ENCODE assay signal across 24 mouse cellular contexts in the genomic region with DNA sequence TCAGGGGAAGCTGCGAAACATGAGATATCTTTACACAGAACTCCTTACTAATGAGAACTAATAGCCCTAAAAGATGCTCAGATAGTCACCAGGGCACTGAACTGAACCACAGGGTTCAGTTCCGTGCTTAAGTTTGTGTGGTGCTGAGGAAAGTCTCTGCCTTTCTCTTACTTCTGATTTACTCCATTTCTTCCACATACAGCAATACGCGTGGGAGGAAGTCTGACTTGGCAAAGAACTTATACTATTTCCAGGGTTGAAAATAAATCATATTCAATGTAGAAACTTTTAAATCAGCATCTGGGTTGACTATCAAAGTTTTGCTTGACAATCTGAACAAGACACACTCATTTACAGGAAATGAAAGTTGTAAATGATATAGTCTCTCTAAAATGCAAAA.
"Had no signal": no experiment of that assay in that cellular context is flagged by ENCODE, and none has a peak within 500 bp of the region (broad histone marks: within the 10 kb centered on the region; RNA-seq: fewer than 3 reads in every experiment).

No protein-coding gene starts in this region.

- H3K4me2 ChIP-seq: heart, embryonic 12.5 days; hindbrain, embryonic 12.5 days; hindbrain, embryonic 14.5 days; intestine, embryonic 15.5 days; limb, embryonic 13.5 days; limb, embryonic 15.5 days; liver, embryonic 12.5 days had no signal

- H3K4me1 ChIP-seq: heart, embryonic 10.5 days; heart, embryonic 12.5 days; hindbrain, embryonic 10.5 days; hindbrain, embryonic 12.5 days; intestine, embryonic 15.5 days; limb, embryonic 13.5 days; limb, embryonic 15.5 days; liver, embryonic 12.5 days had no signal

- H3K27ac ChIP-seq: gastrocnemius, adult 2 months; heart, adult 2 months; heart, embryonic 10.5 days; hindbrain, embryonic 10.5 days; hindbrain, embryonic 12.5 days; hindbrain, embryonic 14.5 days; intestine, embryonic 15.5 days; limb, embryonic 13.5 days; limb, embryonic 15.5 days; liver, embryonic 12.5 days had no signal

- H3K9me3 ChIP-seq: heart, embryonic 10.5 days; heart, embryonic 12.5 days; hindbrain, embryonic 10.5 days; hindbrain, embryonic 12.5 days; intestine, embryonic 15.5 days; limb, embryonic 13.5 days; limb, embryonic 15.5 days; liver, embryonic 12.5 days had no signal

- H3K27me3 ChIP-seq: heart, embryonic 12.5 days; hindbrain, embryonic 12.5 days; intestine, embryonic 15.5 days; limb, embryonic 13.5 days; limb, embryonic 15.5 days; liver, embryonic 12.5 days had no signal

- ATAC-seq: hindbrain, embryonic 16.5 days; inflammation-experienced regulatory T-cells, adult 6 months; intestine, embryonic 15.5 days; liver, embryonic 12.5 days had no signal

- DNase-seq: gastrocnemius, adult 2 months; gastrocnemius, postnatal 10 days; gastrocnemius, postnatal 25 days; heart, adult 2 months; heart, postnatal 10 days; heart, postnatal 4 days; kidney, adult 11 months; kidney, adult 8-10 months; kidney, postnatal 14 days; kidney, postnatal 36 days; layer of hippocampus, adult 9-11 months; layer of hippocampus, postnatal 36 days; left cerebral cortex, postnatal 4 days had no signal

- H3K36me3 ChIP-seq: heart, embryonic 10.5 days; heart, embryonic 12.5 days; hindbrain, embryonic 10.5 days; hindbrain, embryonic 12.5 days; intestine, embryonic 15.5 days; limb, embryonic 13.5 days; limb, embryonic 15.5 days; liver, embryonic 12.5 days had no signal

- H3K9ac ChIP-seq: heart, embryonic 12.5 days; hindbrain, embryonic 12.5 days; hindbrain, embryonic 14.5 days; intestine, embryonic 15.5 days; limb, embryonic 13.5 days; limb, embryonic 15.5 days; liver, embryonic 12.5 days had no signal

- H3K4me3 ChIP-seq: gastrocnemius, adult 2 months; heart, adult 2 months; heart, embryonic 10.5 days; heart, embryonic 12.5 days; hindbrain, embryonic 10.5 days; hindbrain, embryonic 12.5 days; intestine, embryonic 15.5 days; limb, embryonic 13.5 days; limb, embryonic 15.5 days; liver, embryonic 12.5 days had no signal
